Mouse (Mus musculus): ENCODE measurements around the gene Nfkbil1.

DNA sequence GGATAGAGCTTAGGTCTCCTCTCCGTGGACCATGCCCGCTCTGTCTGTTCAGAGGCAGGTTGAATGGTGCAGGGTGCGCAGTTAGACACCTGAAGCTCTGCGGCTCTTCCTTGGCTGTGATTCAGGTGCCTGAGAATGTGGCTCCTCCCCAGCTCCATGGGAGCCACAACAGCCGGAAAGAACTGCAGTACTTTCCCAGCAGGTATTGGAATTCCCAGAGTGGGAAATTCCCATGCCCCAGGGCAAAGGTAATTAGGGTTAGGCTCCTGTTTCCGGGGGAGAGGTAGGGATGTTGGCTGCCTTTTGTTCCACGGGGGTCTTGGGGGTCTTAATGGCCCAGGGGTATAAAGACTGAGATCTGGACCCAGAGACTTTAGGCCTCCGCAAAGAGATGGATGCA is 36.6 kb downstream of the Nfkbil1 start:
- TF ChIP-seq POLR2A (IDR thresholded peaks at IDR 0.05; ENCODE audit: low read depth, low read length) (no peak), CTCF (IDR thresholded peaks at IDR 0.05; ENCODE audit: extremely low read depth, insufficient read length, insufficient replicate concordance, low read depth, low read length) (no peak)
